Mouse (Mus musculus) cerebellum, adult 2 months (tissue): ENCODE measurements at regions not wholly inside any gene's neighbourhood (a gene's known extent, or its start where the extent isn't known, plus 50 kb on each side); places are given as distances from the start of the nearest gene placed in this dataset.
A peak's percentile ranks its signal among the peaks of the same experiment; 100 is the strongest.

ENCODE experiments used
- CTCF ChIP-seq: fragments of 200-500 bp; IDR thresholded peaks from 2 replicates; pipeline ENCODE4 v1.5.1; 2011; ENCODE audit warnings: low read depth, mild to moderate bottlenecking, control low read depth, low read length, moderate library complexity, borderline replicate concordance; ENCODE audit not compliant: insufficient read depth
- POLR2A ChIP-seq: fragments of 200-500 bp; IDR thresholded peaks from 2 replicates; pipeline ENCODE4 v1.6.1; 2011; ENCODE audit warnings: low read length, control low read depth, borderline replicate concordance; ENCODE audit not compliant: insufficient read depth

GRCm38 (mm10) chr3:20509192-20509591 is 142.2 kb upstream of the Agtr1b start:
- TF ChIP-seq CTCF (peak; percentile 52; the same call in 1 of the 2 replicates), POLR2A (no peak)
